Mouse (Mus musculus) adipocyte (in vitro differentiated cells): ENCODE measurements around the gene Sowahc.

Experiments used
- DNase-seq: peaks from one replicate; pipeline ENCODE4 v3.0.0-alpha.2; 2016; ENCODE audit warnings: low spot score

The Sowahc gene

GRCm38 (mm10) chr10:59221473-59222270 is at the start of gene Sowahc, which contains the start of gene Sept10:
Gene Sowahc (plus strand): TSS chr10:59221953.
Gene Sept10 (minus strand): TSS chr10:59221847.
- DNase-seq: peak; percentile 96

GRCm38 (mm10) chr10:59172539-59172938 is 49.2 kb upstream of the Sowahc start:
- DNase-seq: peak; percentile 21

GRCm38 (mm10) chr10:59179620-59180019 is 42.1 kb upstream of the Sowahc start:
- no peak for DNase-seq

GRCm38 (mm10) chr10:59182306-59182705 is 39.4 kb upstream of the Sowahc start:
- DNase-seq: peak; percentile 53

- no peak for DNase-seq
Observed at GRCm38 (mm10) chr10:59194891-59195290, 26.9 kb upstream of the Sowahc start.

GRCm38 (mm10) chr10:59196763-59197162 is 25.0 kb upstream of the Sowahc start:
- peak; percentile 34 for DNase-seq

- no peak for DNase-seq
Observed at GRCm38 (mm10) chr10:59200011-59200410, 21.7 kb upstream of the Sowahc start.

- peak; percentile 74 for DNase-seq
Observed at GRCm38 (mm10) chr10:59220824-59221472, 805 bp upstream of the Sowahc start.

GRCm38 (mm10) chr10:59222271-59223101 is 733 bp downstream of the Sowahc start:
- peak; percentile 50 for DNase-seq

GRCm38 (mm10) chr10:59223301-59223700 is 1.5 kb downstream of the Sowahc start:
- DNase-seq: no peak

GRCm38 (mm10) chr10:59223890-59224289 is 2.1 kb downstream of the Sowahc start:
- DNase-seq: no peak

GRCm38 (mm10) chr10:59225137-59225536 is 3.4 kb downstream of the Sowahc start:
- no peak for DNase-seq

GRCm38 (mm10) chr10:59229205-59229820 is 7.6 kb downstream of the Sowahc start:
- DNase-seq: peak; percentile 66

- DNase-seq: no peak
Observed at GRCm38 (mm10) chr10:59235227-59235626, 13.5 kb downstream of the Sowahc start.

- no peak for DNase-seq
Observed at GRCm38 (mm10) chr10:59235847-59236246, 14.1 kb downstream of the Sowahc start.

- peak; percentile 50 for DNase-seq
Observed at GRCm38 (mm10) chr10:59236486-59236885, 14.7 kb downstream of the Sowahc start.

GRCm38 (mm10) chr10:59237757-59238156 is 16.0 kb downstream of the Sowahc start:
- DNase-seq: no peak

- peak; percentile 67 for DNase-seq
Observed at GRCm38 (mm10) chr10:59241141-59241541, 19.4 kb downstream of the Sowahc start.

GRCm38 (mm10) chr10:59249531-59249930 is 27.8 kb downstream of the Sowahc start:
- no peak for DNase-seq

GRCm38 (mm10) chr10:59250679-59251078 is 28.9 kb downstream of the Sowahc start:
- no peak for DNase-seq

- DNase-seq: no peak
Observed at GRCm38 (mm10) chr10:59251980-59252379, 30.2 kb downstream of the Sowahc start.

GRCm38 (mm10) chr10:59252396-59252795 is 30.6 kb downstream of the Sowahc start:
- no peak for DNase-seq
